Mouse (Mus musculus) fibroblast of lung, adult 2 months (primary cell): ENCODE measurements at regions not wholly inside any gene's neighbourhood (a gene's known extent, or its start where the extent isn't known, plus 50 kb on each side); places are given as distances from the start of the nearest gene placed in this dataset.

ENCODE experiments used
- DNase-seq: peaks from one replicate; pipeline ENCODE4 v3.0.0-alpha.2; 2011; ENCODE audit warnings: low read depth

- DNase-seq, result no peak
Observed at GRCm38 (mm10) chr16:24215353-24215752, 178.0 kb upstream of the Lpp start.

DNA sequence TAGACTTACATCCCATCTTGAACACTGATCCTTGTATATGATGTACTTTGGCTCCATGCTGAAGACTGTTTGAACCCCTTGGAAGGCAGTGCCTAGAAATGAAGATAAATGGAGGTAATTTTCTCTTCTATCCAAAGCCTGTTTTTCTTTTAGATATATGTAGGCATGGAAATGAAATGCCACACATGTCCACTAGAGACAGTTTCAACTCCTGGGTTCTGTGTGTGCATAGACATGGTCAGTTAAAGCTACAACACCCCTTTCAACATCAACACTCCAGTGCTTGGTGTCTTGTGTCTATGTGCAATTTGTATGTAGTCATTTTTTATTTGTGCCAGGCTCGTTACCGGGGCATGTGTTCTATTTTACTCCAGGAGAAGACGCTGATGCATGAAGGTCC, 179.7 kb upstream of the Lpp start:
- no peak for DNase-seq

DNA sequence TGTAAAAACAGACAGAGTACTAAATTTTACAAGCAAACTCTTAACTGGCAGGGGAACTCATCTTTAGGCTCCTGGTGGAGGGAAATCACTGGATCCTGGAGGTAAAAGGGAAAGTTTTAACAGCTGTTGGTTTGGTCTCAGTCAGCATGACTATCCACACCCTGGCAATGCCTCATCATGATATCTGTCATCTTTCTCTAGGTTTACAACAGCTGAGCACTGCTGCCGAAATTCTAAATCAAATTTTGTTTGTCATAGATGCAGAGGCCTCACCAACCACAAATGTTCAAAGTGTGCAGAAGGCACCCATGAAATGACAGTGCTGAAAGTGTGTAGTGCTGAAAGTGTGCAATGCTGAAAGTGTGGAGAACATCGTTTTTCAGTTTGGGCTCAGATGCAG, 180.6 kb upstream of the Lpp start:
- no peak for DNase-seq

GRCm38 (mm10) chr16:24211588-24211987, 181.7 kb upstream of the Lpp start:
- no peak for DNase-seq

GRCm38 (mm10) chr16:24208876-24209275, 184.4 kb upstream of the Lpp start:
- DNase-seq, result no peak

DNA sequence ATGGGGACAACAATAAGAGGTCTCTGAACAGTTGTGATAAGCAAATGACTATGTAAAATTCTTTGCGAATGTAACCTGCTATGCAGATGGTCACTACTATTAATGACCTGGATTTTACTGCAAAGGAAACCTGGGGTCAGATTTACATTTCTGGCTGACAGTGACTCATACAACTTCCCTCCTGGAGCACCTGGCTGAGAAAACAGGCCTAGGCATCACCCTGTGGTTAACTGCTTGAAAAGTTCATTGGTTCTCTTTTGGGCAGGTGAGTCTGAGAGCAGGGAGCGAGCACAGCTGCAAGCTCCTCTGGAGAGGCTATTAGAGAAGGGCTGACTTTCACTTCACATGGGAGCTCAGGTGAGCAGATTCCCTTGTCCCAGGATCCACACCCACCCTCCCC, 185.2 kb upstream of the Lpp start:
- no peak for DNase-seq

- DNase-seq, result no peak
Observed at GRCm38 (mm10) chr16:24207056-24207455, 186.3 kb upstream of the Lpp start.

- DNase-seq, result no peak
Observed at GRCm38 (mm10) chr16:24206461-24206861, 186.8 kb upstream of the Lpp start.

DNA sequence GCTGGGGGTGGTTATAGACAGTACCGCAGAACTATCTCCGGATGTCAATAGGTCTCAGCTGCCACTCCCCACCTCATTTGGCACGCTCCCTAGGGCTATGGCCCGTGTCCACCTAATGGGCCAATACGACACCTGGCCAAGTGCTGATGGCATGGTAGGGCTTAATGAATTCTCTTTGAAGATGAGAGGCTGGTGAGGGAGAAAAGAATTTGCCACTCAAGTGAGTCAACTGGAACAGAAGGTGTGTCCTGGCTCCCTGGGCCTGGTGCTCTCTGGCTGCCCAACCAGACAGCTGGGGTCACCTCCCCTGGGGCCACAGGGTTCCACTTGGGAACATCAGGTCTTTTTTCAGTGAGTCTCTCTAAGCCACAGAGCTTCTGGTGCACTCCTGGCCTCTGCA, 187.7 kb upstream of the Lpp start:
- no peak for DNase-seq

DNA sequence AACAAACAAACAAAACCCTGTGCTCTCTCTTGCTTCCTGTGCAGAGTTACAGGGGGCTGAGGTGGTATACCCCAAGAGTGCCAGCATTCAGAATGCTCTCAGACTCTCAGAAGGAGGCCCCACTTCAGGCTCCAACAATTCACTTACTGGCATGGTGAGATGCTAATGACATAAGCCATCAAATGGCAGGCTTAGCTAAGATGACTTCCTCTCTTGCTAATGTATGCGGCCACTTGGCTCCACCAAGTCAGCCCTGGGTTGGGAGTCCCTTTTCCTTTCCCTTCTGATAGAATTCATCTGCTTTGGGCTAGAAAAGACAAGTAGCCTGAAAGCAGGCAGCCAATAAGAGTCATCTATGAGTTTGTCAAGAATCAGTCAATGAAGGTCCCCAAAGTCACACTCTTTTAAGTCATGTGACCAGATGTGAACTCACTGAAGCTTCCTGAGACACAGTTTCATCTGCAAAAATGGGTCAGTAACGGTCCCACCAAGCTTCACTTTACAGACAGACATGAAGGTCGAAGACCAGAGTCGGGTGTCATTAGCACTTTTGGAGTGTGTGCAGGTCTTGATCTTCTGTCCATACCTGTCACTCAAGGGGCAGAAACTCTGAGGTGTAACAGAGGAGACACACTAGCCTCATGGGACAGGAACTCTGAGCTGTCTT, 189.1 kb upstream of the Lpp start:
- DNase-seq, result no peak

GRCm38 (mm10) chr16:24202653-24203052, 190.7 kb upstream of the Lpp start:
- DNase-seq, result no peak

GRCm38 (mm10) chr16:24201455-24201854, 191.9 kb upstream of the Lpp start:
- DNase-seq, result no peak

GRCm38 (mm10) chr16:24200200-24200599, 193.1 kb upstream of the Lpp start:
- no peak for DNase-seq

DNA sequence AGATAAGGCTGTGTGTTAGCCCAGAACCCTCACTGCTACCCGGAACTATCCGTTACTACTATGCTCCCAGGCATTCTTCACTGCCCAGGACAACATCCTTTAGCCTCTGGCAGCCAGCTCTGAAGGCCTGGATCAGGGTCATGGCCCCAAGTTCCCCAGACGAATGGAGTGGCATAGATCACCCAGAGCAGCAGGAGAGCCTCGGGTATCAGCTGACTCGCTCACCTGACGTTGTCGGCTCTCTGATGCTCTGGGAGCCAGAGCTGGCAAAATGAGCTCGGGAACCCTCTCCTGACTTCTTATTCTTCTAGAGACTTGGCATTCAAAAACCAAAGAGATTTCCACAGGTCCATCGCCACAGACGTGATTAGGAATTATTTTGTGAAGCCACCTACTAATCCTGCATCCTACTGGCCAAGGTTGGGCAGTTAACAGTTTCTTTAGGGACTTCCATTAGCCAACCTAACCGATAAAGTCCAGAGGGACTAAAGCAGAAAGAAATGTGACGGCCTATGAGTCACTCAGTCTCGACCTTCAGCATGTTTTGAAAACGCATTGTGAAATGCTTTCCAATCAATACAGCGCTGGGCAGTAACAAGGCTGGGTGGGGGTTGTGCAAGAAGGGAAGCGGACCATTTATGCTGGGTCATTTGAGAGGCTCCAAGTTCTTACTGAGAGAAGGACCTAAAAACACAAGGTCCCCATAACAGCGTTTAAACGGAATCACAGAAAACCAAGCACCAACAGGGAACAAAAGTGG, 193.7 kb upstream of the Lpp start:
- no peak for DNase-seq

DNA sequence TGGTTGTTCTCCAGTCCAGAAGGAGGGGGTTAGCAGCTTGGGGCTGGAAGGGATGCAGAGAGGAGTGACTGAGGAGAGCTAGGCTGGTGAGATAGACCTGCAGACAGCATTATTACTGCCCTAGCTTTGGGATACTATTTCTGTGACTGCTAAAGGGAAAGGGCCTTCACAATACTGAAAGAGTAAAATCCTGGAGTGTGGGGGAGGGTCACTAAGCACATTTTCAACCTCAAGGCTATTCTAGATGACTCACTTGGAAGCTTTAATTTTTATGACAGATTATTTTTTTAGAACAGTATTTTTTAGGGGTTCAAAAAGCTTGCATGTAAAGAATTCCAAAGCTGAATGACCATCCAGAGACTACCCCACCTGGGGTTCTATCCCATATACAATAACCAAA, 195.0 kb upstream of the Lpp start:
- DNase-seq, result no peak

GRCm38 (mm10) chr16:24197618-24198017, 195.7 kb upstream of the Lpp start:
- no peak for DNase-seq

- DNase-seq, result no peak
Observed at GRCm38 (mm10) chr16:24193945-24194344, 199.4 kb upstream of the Lpp start.

DNA sequence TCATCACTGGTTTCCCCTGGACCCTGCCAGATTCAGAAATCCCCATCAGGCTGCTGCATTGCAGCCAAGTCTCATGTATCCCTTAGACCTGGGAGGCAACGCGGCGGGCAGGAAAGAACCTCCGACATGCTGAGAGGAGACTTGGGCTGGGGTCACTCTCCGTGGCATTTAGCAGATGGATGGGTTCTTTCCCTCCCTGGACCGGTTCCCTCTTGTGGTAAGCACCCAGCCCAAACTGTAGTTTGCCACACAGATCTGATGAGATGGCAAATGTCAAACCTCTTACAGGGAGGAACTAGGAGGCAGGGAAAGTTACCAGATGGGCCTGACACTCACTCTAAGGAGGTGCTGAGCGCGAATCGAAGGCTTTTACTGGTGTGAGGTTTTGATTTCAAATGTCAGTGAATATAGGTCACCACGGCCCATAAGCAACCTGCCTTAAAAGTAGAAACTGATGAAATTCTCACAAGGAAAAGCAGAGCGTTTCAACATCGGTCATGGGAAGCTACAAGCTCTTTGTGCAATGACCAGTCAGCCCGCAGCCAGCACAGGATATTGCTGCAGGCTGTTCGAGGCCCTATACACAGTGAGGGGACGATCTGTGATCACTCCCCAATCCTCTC, 199.9 kb upstream of the Lpp start:
- no peak for DNase-seq

DNA sequence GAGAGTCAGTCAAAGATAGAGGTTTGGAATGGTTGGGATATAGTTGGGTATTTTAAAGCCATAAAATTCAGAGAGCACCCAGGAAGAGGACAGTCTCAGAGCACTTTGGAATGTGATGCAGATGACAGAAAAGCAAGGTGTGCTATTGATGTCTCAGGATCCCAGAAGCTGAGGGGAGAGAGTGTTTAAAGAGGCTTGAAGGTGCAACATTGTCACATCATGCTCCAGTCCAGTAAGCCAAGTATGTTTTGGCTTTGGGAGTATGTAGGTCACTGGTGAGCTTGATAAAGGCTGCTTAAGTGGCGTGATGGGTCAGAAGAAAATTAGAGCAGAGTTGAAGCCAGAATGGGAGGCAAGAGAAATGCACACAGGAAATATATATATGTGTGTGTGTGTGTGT, 201.3 kb upstream of the Lpp start:
- DNase-seq, result no peak

- DNase-seq, result no peak
Observed at GRCm38 (mm10) chr16:24187131-24187530, 198.5 kb upstream of the Bcl6 start.

DNA sequence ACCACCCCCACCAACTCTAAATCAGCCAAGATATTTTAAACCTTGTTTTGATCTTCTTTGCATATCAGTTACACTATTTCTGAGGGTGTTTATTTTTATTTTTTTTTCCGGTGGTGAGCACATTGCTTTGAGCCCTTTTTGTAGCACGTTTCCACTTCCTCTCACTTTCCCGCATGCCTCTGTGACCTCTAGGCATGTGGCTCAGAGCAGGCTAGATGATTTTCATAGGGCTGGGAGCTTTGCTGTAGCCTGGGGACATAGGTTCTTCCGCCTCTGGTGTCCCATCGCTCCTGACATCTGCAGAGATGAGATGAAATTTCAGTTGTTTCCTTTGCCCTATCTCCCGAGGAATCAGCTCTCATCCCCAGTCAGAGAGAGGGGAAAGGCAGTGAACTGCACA, 197.3 kb upstream of the Bcl6 start:
- DNase-seq, result no peak

DNA sequence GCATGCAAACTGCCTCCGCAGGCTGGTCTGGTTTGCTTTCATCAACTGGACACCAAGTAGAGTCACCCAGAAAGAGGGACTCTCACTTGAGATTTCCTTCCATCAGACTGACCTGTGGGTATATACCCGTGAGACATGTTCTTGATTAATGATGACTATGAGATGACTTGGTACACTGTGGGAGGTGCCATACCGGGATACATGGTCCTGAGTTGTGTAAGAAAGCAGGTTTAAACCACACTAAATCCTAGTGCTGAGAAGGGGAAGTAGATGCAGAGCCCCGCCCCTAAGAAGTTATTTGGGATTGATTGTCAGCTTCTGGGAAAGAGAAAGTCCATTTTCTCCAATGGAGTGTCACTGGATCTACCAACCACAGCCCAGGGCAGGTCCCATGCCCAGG, 196.2 kb upstream of the Bcl6 start:
- DNase-seq, result no peak

DNA sequence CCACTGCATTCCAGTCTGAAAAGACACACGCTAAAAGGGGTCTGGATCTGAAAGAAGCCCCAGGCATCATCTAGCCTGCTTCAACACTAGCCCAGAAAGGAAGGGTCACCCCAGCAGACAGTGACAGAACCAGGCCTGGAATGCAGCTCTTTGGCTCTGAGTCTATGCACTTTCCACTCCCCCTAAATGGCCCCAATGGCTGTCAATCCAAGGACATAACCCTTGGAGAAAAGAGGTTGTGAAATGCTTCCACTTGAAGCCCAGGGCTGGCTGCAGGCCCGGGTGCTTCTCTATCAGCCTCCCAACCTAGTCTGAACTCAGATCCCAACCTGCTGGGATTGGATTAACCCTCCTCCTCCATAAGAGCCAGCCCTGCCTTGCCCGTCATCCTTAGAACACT, 194.6 kb upstream of the Bcl6 start:
- no peak for DNase-seq

GRCm38 (mm10) chr16:24181388-24181787, 192.7 kb upstream of the Bcl6 start:
- DNase-seq, result no peak
